Mouse (Mus musculus): Measurements from ENCODE around the gene Tgfbr2.

Tgfbr2 gene

GRCm38 (mm10) chr9:116150725-116151396, 24.3 kb downstream of the Tgfbr2 start:
- no peak for DNase-seq

GRCm38 (mm10) chr9:116148809-116149208, 26.4 kb downstream of the Tgfbr2 start:
- no peak for DNase-seq

- no peak for DNase-seq
Measured at GRCm38 (mm10) chr9:116146235-116146634, 28.9 kb downstream of the Tgfbr2 start.

GRCm38 (mm10) chr9:116145231-116145641, 29.9 kb downstream of the Tgfbr2 start:
- no peak for DNase-seq

GRCm38 (mm10) chr9:116140422-116140821, 34.7 kb downstream of the Tgfbr2 start:
- DNase-seq, result no peak

- no peak for DNase-seq
Measured at GRCm38 (mm10) chr9:116139549-116139948, 35.6 kb downstream of the Tgfbr2 start.

- DNase-seq, result peak; percentile 80
Measured at GRCm38 (mm10) chr9:116138595-116139134, 36.5 kb downstream of the Tgfbr2 start.

GRCm38 (mm10) chr9:116137645-116138044, 37.5 kb downstream of the Tgfbr2 start:
- no peak for DNase-seq

GRCm38 (mm10) chr9:116136811-116137210, 38.3 kb downstream of the Tgfbr2 start:
- DNase-seq, result no peak

- no peak for DNase-seq
Measured at GRCm38 (mm10) chr9:116136146-116136545, 39.0 kb downstream of the Tgfbr2 start.

GRCm38 (mm10) chr9:116134488-116134887, 40.7 kb downstream of the Tgfbr2 start:
- DNase-seq, result no peak

- DNase-seq, result no peak
Measured at GRCm38 (mm10) chr9:116133312-116133980, 41.7 kb downstream of the Tgfbr2 start.

GRCm38 (mm10) chr9:116128886-116129285, 46.3 kb downstream of the Tgfbr2 start:
- no peak for DNase-seq

- DNase-seq, result no peak
Measured at GRCm38 (mm10) chr9:116128311-116128710, 46.8 kb downstream of the Tgfbr2 start.

- DNase-seq, result no peak
Measured at GRCm38 (mm10) chr9:116126494-116126893, 48.7 kb downstream of the Tgfbr2 start.

GRCm38 (mm10) chr9:116122969-116123589, 52.1 kb downstream of the Tgfbr2 start:
- no peak for DNase-seq

- DNase-seq, result no peak
Measured at GRCm38 (mm10) chr9:116122544-116122943, 52.6 kb downstream of the Tgfbr2 start.

GRCm38 (mm10) chr9:116121472-116121871, 53.7 kb downstream of the Tgfbr2 start:
- DNase-seq, result no peak

GRCm38 (mm10) chr9:116119990-116120389, 55.2 kb downstream of the Tgfbr2 start:
- no peak for DNase-seq

- DNase-seq, result peak; percentile 41
Measured at GRCm38 (mm10) chr9:116118332-116118872, 56.8 kb downstream of the Tgfbr2 start.

- DNase-seq, result no peak
Measured at GRCm38 (mm10) chr9:116115875-116116274, 59.3 kb downstream of the Tgfbr2 start.

- DNase-seq, result no peak
Measured at GRCm38 (mm10) chr9:116114339-116114738, 60.8 kb downstream of the Tgfbr2 start.
